Mouse (Mus musculus): Measurements from ENCODE around the gene Trnau1ap.

DNA sequence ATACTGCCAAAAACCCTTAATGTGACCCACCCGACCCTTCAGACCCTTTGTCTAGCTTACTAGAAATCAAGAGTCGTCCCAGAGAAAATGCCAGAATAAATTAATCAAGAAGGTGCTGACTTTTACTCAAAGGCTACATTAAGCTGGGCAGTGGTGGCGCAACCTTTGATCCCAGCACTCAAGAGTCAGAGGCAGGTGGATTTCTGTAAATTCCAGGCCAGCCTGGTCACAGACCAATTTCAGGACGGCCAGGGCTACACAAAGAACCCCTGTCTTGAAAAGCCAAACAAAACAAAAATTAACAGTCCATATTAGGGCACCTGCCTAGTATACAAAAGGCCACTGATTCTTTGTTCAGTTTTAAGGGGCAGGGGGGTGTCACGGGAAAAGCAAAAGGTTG, 2.9 kb downstream of the Trnau1ap start:
- TF ChIP-seq CTCF (IDR thresholded peaks at IDR 0.05; ENCODE audit: low read depth, low read length) (no peak), GATA1 (IDR thresholded peaks at IDR 0.05; ENCODE audit: borderline replicate concordance, low read length) (no peak)
